Mouse (Mus musculus): ENCODE measurements at regions not wholly inside any gene's neighbourhood (a gene's known extent, or its start where the extent isn't known, plus 50 kb on each side); places are given as distances from the start of the nearest gene placed in this dataset.

- no peak for ATAC-seq (ENCODE audit: low FRiP score)
- no peaks in the 10 kb centered on the region for H3K27me3 ChIP-seq (replicated peaks)
- H3K4me3 ChIP-seq (replicated peaks) = no peak overlapping the region
- no peaks in the 10 kb centered on the region for H3K9me3 ChIP-seq (replicated peaks)
- H3K36me3 ChIP-seq = no peaks in the 10 kb centered on the region
- WGBS = 48% methylated on average over 4 of the region's 4 CpGs
- no peak overlapping the region for H3K27ac ChIP-seq (replicated peaks)
- no peaks in the 10 kb centered on the region for H3K4me1 ChIP-seq
- no peak overlapping the region for H3K9ac ChIP-seq (replicated peaks)
- H3K4me2 ChIP-seq = no peak overlapping the region
Observed at GRCm38 (mm10) chr12:10222821-10223220, 147.0 kb upstream of the Nt5c1b start.

GRCm38 (mm10) chr12:10223832-10224231 is 145.9 kb upstream of the Nt5c1b start:
- Histone ChIP-seq H3K36me3 (no peaks in the 10 kb centered on the region), H3K4me2 (no peak overlapping the region), H3K9ac (replicated peaks) (no peak overlapping the region), H3K9me3 (replicated peaks) (no peaks in the 10 kb centered on the region), H3K4me1 (no peaks in the 10 kb centered on the region), H3K4me3 (replicated peaks) (no peak overlapping the region), H3K27me3 (replicated peaks) (no peaks in the 10 kb centered on the region), H3K27ac (replicated peaks) (no peak overlapping the region)
- 0 out of 2 replicates have a peak, but pooled peaks have one; percentile 72 for ATAC-seq (ENCODE audit: low FRiP score)
- WGBS = 40% methylated on average over 4 of the region's 4 CpGs

- no peaks in the 10 kb centered on the region for H3K4me1 ChIP-seq
- no peak overlapping the region for H3K27ac ChIP-seq (replicated peaks)
- no peaks in the 10 kb centered on the region for H3K9me3 ChIP-seq (replicated peaks)
- ATAC-seq (ENCODE audit: low FRiP score) = no peak
- no peak overlapping the region for H3K4me2 ChIP-seq
- WGBS = 64% methylated on average over 4 of the region's 4 CpGs
- no peak overlapping the region for H3K4me3 ChIP-seq (replicated peaks)
- no peaks in the 10 kb centered on the region for H3K27me3 ChIP-seq (replicated peaks)
- no peaks in the 10 kb centered on the region for H3K36me3 ChIP-seq
- no peak overlapping the region for H3K9ac ChIP-seq (replicated peaks)
Observed at GRCm38 (mm10) chr12:10231144-10231543, 138.6 kb upstream of the Nt5c1b start.

- Histone ChIP-seq H3K9me3 (replicated peaks) (no peaks in the 10 kb centered on the region), H3K36me3 (no peaks in the 10 kb centered on the region), H3K9ac (replicated peaks) (no peak overlapping the region), H3K27ac (replicated peaks) (no peak overlapping the region), H3K4me3 (replicated peaks) (no peak overlapping the region), H3K27me3 (replicated peaks) (no peaks in the 10 kb centered on the region), H3K4me1 (no peaks in the 10 kb centered on the region), H3K4me2 (no peak overlapping the region)
- no peak for ATAC-seq (ENCODE audit: low FRiP score)
- WGBS = 37% methylated on average over 4 of the region's 4 CpGs
Observed at GRCm38 (mm10) chr12:10231683-10232082, 138.1 kb upstream of the Nt5c1b start.

- no peak for ATAC-seq (ENCODE audit: low FRiP score)
- Histone ChIP-seq H3K27me3 (replicated peaks) (no peaks in the 10 kb centered on the region), H3K4me2 (no peak overlapping the region), H3K4me3 (replicated peaks) (no peak overlapping the region), H3K27ac (replicated peaks) (no peak overlapping the region), H3K4me1 (no peaks in the 10 kb centered on the region), H3K9me3 (replicated peaks) (no peaks in the 10 kb centered on the region), H3K36me3 (no peaks in the 10 kb centered on the region), H3K9ac (replicated peaks) (no peak overlapping the region)
Observed at GRCm38 (mm10) chr12:10248110-10248509, 121.7 kb upstream of the Nt5c1b start.

- no peak for ATAC-seq (ENCODE audit: low FRiP score)
- Histone ChIP-seq H3K27ac (replicated peaks) (no peak overlapping the region), H3K4me1 (no peaks in the 10 kb centered on the region), H3K4me2 (no peak overlapping the region), H3K36me3 (no peaks in the 10 kb centered on the region), H3K9me3 (replicated peaks) (no peaks in the 10 kb centered on the region), H3K4me3 (replicated peaks) (no peak overlapping the region), H3K9ac (replicated peaks) (no peak overlapping the region), H3K27me3 (replicated peaks) (no peaks in the 10 kb centered on the region)
- WGBS = 66% methylated on average over 3 of the region's 3 CpGs
Observed at GRCm38 (mm10) chr12:10256385-10256784, 113.4 kb upstream of the Nt5c1b start.

GRCm38 (mm10) chr12:10266201-10266600 is 103.6 kb upstream of the Nt5c1b start:
- Histone ChIP-seq H3K9me3 (replicated peaks) (no peaks in the 10 kb centered on the region), H3K4me3 (replicated peaks) (no peak overlapping the region), H3K36me3 (no peaks in the 10 kb centered on the region), H3K4me1 (no peaks in the 10 kb centered on the region), H3K27ac (replicated peaks) (no peak overlapping the region), H3K4me2 (no peak overlapping the region), H3K27me3 (replicated peaks) (no peaks in the 10 kb centered on the region), H3K9ac (replicated peaks) (no peak overlapping the region)
- 83% methylated on average over 1 of the region's 1 CpGs for WGBS
- ATAC-seq (ENCODE audit: low FRiP score) = no peak

- Histone ChIP-seq H3K9me3 (replicated peaks) (no peaks in the 10 kb centered on the region), H3K9ac (replicated peaks) (no peak overlapping the region), H3K27ac (replicated peaks) (no peak overlapping the region), H3K27me3 (replicated peaks) (no peaks in the 10 kb centered on the region), H3K4me3 (replicated peaks) (no peak overlapping the region), H3K4me1 (no peaks in the 10 kb centered on the region), H3K4me2 (no peak overlapping the region), H3K36me3 (no peaks in the 10 kb centered on the region)
- no peak for ATAC-seq (ENCODE audit: low FRiP score)
- 92% methylated on average over 5 of the region's 5 CpGs for WGBS
Observed at GRCm38 (mm10) chr12:10272038-10272437, 97.7 kb upstream of the Nt5c1b start.

- H3K4me3 ChIP-seq (replicated peaks) = no peak overlapping the region
- H3K9ac ChIP-seq (replicated peaks) = no peak overlapping the region
- H3K27me3 ChIP-seq (replicated peaks) = no peaks in the 10 kb centered on the region
- no peak overlapping the region for H3K27ac ChIP-seq (replicated peaks)
- H3K4me1 ChIP-seq = no peaks in the 10 kb centered on the region
- H3K4me2 ChIP-seq = no peak overlapping the region
- 68% methylated on average over 1 of the region's 1 CpGs for WGBS
- no peak for ATAC-seq (ENCODE audit: low FRiP score)
- H3K9me3 ChIP-seq (replicated peaks) = no peaks in the 10 kb centered on the region
- no peaks in the 10 kb centered on the region for H3K36me3 ChIP-seq
Observed at GRCm38 (mm10) chr12:10275226-10275625, 94.5 kb upstream of the Nt5c1b start.

- Histone ChIP-seq H3K9me3 (replicated peaks) (no peaks in the 10 kb centered on the region), H3K27me3 (replicated peaks) (no peaks in the 10 kb centered on the region), H3K4me3 (replicated peaks) (no peak overlapping the region), H3K4me2 (no peak overlapping the region), H3K27ac (replicated peaks) (no peak overlapping the region), H3K4me1 (no peaks in the 10 kb centered on the region), H3K36me3 (no peaks in the 10 kb centered on the region), H3K9ac (replicated peaks) (no peak overlapping the region)
- ATAC-seq (ENCODE audit: low FRiP score) = no peak
- WGBS = 60% methylated on average over 4 of the region's 4 CpGs
Observed at GRCm38 (mm10) chr12:10292646-10293045, 77.1 kb upstream of the Nt5c1b start.

GRCm38 (mm10) chr12:10305970-10306369 is 63.8 kb upstream of the Nt5c1b start:
- no peak overlapping the region for H3K4me2 ChIP-seq
- H3K36me3 ChIP-seq = no peaks in the 10 kb centered on the region
- H3K27ac ChIP-seq (replicated peaks) = no peak overlapping the region
- H3K27me3 ChIP-seq (replicated peaks) = no peaks in the 10 kb centered on the region
- H3K9me3 ChIP-seq (replicated peaks) = no peaks in the 10 kb centered on the region
- H3K9ac ChIP-seq (replicated peaks) = no peak overlapping the region
- no peak overlapping the region for H3K4me3 ChIP-seq (replicated peaks)
- H3K4me1 ChIP-seq = no peaks in the 10 kb centered on the region
- ATAC-seq (ENCODE audit: low FRiP score) = no peak
